Mouse (Mus musculus): Measurements from ENCODE around the gene Snx25. TPM values are rescaled to one million over a fixed set of nuclear protein-coding genes. Genes with fewer than 3 reads are reported as not detected.

The Snx25 gene
- polyA plus RNA-seq, 1 experiment: 0.38 TPM

DNA sequence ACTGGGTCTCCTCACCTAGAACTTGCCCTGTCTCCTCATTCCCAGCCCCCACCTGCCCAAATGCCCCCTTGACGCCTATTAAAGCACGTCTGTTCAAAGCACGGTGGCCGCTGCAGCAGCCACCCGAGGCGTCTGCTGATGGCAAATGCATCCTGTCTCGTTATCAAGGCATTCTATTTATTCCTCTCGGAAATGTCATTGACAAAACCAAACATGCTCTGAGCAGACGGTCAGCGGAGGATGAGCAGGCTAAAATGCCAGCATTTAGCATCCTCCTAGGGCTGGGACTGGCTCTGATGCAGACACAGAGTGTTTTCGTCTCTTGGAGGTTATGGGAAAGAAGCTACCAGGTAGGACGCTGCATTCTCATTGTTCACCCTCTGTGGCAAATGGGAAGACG lies 111.7 kb downstream of the Snx25 start:
- H3K4me3 ChIP-seq (replicated peaks): no peak overlapping the region

DNA sequence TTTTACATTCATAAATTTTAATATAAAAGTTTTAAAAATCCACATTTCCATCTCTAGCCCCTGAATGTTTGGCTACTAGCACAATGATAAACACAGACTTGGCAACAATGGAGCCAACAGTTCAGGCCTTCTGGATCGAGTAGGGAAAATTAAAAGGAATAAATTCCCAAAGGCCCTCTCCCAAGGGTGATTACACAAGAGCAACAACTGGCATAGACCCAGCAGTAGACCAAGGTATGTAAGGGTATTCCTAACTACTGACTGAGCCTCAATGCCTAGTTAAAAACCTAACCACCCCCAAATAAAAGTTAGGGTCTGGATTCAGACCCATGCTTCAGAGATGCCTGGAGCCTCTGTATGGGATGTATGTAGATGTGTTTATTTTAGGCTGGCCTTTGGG lies 112.3 kb downstream of the Snx25 start:
- Histone ChIP-seq H3K4me3 (replicated peaks) (no peak overlapping the region), H3K36me3 (ENCODE audit: control insufficient read depth) (peaks cover 17% of the 10 kb centered on the region), H3K9me3 (ENCODE audit: control insufficient read depth, low read length) (no peaks in the 10 kb centered on the region), H3K4me1 (ENCODE audit: control insufficient read depth) (no peaks in the 10 kb centered on the region), H3K27me3 (ENCODE audit: control insufficient read depth) (no peaks in the 10 kb centered on the region)
- no peak for TF ChIP-seq GATA1 (IDR thresholded peaks at IDR 0.05; ENCODE audit: low read length)
- TF ChIP-seq TAL1 (IDR thresholded peaks at IDR 0.05; ENCODE audit: low read length): no peak

More for the DNA sequence above, 111.7 kb downstream of the Snx25 start:
- no peaks in the 10 kb centered on the region for H3K27me3 ChIP-seq (ENCODE audit: control insufficient read depth)
- H3K36me3 ChIP-seq (ENCODE audit: control insufficient read depth): peaks cover 16% of the 10 kb centered on the region
- no peaks in the 10 kb centered on the region for H3K9me3 ChIP-seq (ENCODE audit: control insufficient read depth, low read length)
- H3K4me1 ChIP-seq (ENCODE audit: control insufficient read depth): no peaks in the 10 kb centered on the region
- TF ChIP-seq GATA1 (IDR thresholded peaks at IDR 0.05; ENCODE audit: low read length) (no peak), TAL1 (IDR thresholded peaks at IDR 0.05; ENCODE audit: low read length) (no peak)

DNA sequence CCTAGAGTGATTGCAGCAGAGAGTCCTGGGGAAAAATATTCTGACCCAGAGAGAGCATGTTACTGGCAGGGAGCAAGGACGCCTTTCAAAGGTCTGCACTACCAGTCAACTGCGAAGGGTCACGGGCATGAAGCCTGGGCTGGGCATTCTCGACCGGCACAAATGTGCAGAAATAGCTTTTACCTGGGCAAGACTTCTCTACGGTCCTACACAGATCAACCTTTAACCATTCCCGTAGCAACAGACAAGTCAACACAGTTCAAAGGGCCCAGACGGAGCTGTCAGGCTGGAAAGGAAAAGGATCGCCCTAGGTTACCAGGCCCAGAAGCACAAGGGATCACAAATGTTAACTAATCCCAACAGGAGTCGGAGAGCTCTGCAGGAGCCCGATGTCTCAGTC lies 115.7 kb downstream of the Snx25 start:
- Histone ChIP-seq H3K4me1 (ENCODE audit: control insufficient read depth) (no peaks in the 10 kb centered on the region), H3K36me3 (ENCODE audit: control insufficient read depth) (peaks cover 17% of the 10 kb centered on the region), H3K4me3 (replicated peaks) (no peak overlapping the region), H3K27me3 (ENCODE audit: control insufficient read depth) (no peaks in the 10 kb centered on the region), H3K9me3 (ENCODE audit: control insufficient read depth, low read length) (no peaks in the 10 kb centered on the region)
- TF ChIP-seq TAL1 (IDR thresholded peaks at IDR 0.05; ENCODE audit: low read length) (no peak), GATA1 (IDR thresholded peaks at IDR 0.05; ENCODE audit: low read length) (no peak)

DNA sequence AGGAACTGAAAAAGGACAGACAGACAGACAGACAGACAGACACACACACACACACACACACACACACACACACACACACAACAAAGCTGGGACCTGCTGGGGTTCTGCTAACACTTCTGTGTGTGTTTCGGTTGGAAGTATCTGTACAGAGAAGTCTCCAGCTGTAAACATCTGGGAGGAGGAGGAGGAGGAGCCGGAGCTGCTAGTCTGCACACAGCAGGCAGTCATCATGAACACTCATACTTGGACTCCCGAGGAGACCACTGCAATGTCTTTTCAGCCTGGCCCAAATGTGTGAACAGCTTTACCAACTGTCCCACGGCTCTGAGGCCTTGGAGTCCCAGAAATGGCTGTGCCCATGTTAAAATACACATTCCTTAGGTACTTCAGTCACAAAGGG lies 127.6 kb downstream of the Snx25 start:
- Histone ChIP-seq H3K4me1 (ENCODE audit: control insufficient read depth) (no peaks in the 10 kb centered on the region), H3K27me3 (ENCODE audit: control insufficient read depth) (no peaks in the 10 kb centered on the region), H3K36me3 (ENCODE audit: control insufficient read depth) (no peaks in the 10 kb centered on the region), H3K9me3 (ENCODE audit: control insufficient read depth, low read length) (no peaks in the 10 kb centered on the region), H3K4me3 (replicated peaks) (no peak overlapping the region)
- TF ChIP-seq GATA1 (IDR thresholded peaks at IDR 0.05; ENCODE audit: low read length) (no peak), TAL1 (IDR thresholded peaks at IDR 0.05; ENCODE audit: low read length) (no peak)

DNA sequence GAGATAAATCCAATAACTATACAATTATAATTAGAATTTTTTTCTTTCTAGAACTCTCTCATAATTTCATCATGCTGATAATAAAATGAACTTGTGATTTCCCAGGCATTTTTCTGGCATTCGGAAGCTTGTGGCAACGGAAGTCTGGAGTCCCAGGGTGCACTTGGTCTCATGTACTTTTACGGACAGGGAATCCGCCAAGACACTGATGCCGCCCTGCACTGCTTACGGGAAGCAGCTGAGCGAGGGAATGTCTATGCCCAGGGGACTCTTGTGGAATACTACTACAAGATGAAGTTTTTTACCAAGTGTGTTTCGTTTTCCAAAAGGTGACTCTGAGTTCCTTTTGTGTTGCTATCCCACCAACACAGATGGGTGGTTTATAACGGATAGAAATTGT lies 129.2 kb downstream of the Snx25 start:
- Histone ChIP-seq H3K27me3 (ENCODE audit: control insufficient read depth) (no peaks in the 10 kb centered on the region), H3K4me3 (replicated peaks) (no peak overlapping the region), H3K4me1 (ENCODE audit: control insufficient read depth) (no peaks in the 10 kb centered on the region), H3K9me3 (ENCODE audit: control insufficient read depth, low read length) (no peaks in the 10 kb centered on the region), H3K36me3 (ENCODE audit: control insufficient read depth) (no peaks in the 10 kb centered on the region)
- TF ChIP-seq TAL1 (IDR thresholded peaks at IDR 0.05; ENCODE audit: low read length): no peak
- no peak for TF ChIP-seq GATA1 (IDR thresholded peaks at IDR 0.05; ENCODE audit: low read length)

DNA sequence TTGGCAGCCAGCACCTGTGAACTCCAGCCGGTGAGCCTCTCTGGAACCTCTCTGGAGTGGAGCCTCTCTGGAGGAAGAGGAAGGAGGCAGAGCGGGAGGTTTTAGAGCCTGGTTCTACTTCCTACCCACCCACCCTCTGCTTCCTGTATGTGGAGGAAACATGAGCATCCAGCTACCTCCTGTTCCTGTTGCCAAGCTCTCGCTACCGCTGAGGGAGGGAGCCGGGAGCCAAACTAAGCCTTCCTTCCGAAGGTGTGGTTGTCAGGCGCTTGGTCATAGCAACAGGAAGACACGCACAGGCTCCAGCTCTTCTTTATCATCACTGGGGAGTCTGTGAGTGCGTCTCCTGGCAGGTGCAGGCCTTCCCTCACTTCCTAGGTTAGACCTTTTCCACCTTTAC lies 129.8 kb downstream of the Snx25 start:
- no peak for TF ChIP-seq TAL1 (IDR thresholded peaks at IDR 0.05; ENCODE audit: low read length)
- TF ChIP-seq GATA1 (IDR thresholded peaks at IDR 0.05; ENCODE audit: low read length): no peak
- no peaks in the 10 kb centered on the region for H3K9me3 ChIP-seq (ENCODE audit: control insufficient read depth, low read length)
- no peak overlapping the region for H3K4me3 ChIP-seq (replicated peaks)
- no peaks in the 10 kb centered on the region for H3K36me3 ChIP-seq (ENCODE audit: control insufficient read depth)
- H3K27me3 ChIP-seq (ENCODE audit: control insufficient read depth): no peaks in the 10 kb centered on the region
- H3K4me1 ChIP-seq (ENCODE audit: control insufficient read depth): no peaks in the 10 kb centered on the region

DNA sequence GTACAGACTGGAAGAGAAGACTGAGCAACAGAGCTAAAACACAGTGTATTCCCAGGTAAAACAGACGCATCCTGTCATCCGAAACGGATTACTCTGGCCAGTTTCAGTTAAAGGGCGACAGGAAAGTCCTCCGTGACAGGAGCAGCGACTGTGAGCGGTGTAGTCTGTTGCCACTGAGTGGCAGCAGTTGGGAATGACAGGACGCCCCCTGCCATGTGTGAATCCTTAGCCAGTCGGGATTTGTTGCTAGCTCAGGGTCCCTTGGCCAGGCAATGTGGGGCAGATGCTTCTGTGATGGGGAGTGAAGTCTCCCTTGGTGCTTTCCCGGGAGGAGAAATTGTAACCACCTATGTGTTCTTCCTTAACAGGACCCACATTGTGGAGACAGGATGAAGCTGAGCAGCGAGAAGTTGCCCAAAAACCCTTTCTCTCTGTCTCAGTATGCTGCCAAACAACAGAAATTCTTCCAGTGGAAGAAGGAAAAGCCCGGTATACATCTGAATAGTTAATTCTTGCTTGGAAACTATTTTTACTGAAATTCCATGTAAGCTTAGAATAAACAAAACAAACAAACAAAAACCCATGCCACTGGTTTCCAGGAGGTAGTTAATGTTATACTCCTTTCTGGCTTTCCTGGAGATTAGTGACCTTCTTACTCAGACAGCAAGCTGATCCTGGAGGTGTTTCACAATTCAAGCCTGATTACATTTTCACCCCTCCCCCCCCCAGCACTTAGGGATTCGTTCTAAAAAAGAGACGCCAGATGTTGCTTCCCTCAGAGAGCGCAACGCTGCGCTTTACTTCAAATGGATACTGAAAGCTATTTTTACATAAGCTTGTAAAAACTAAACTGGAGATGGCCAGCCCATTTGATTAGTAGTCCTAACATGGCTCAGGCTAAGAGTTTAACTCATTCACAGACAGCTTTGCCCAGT lies 140.9 kb downstream of the Snx25 start:
- Histone ChIP-seq H3K27me3 (ENCODE audit: control insufficient read depth) (peaks cover 8% of the 10 kb centered on the region), H3K9me3 (ENCODE audit: control insufficient read depth, low read length) (no peaks in the 10 kb centered on the region), H3K36me3 (ENCODE audit: control insufficient read depth) (no peaks in the 10 kb centered on the region), H3K4me1 (ENCODE audit: control insufficient read depth) (peaks cover 3% of the 10 kb centered on the region), H3K4me3 (replicated peaks) (no peak overlapping the region)
- TF ChIP-seq TAL1 (IDR thresholded peaks at IDR 0.05; ENCODE audit: low read length) (no peak), GATA1 (IDR thresholded peaks at IDR 0.05; ENCODE audit: low read length) (no peak)

DNA sequence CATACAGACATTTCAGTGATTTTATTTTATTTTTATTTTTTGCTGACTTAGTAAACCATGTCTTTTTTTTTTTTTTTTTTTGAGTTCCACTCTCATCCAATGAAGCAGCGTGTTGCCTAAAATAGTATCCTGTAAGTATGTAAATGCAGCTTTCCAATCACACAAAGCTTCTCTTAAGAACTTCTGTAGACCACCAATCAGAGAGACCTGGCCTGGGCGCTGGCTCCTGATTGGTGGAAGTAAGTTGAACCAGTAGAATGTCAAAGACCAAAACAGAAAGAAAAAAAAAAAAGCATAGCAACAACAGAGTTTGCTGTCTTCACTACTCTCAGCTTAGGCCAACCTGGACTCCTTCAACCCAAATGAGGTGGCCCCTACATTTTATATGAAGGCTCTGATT lies 141.7 kb downstream of the Snx25 start:
- Histone ChIP-seq H3K4me3 (replicated peaks) (no peak overlapping the region), H3K4me1 (ENCODE audit: control insufficient read depth) (peaks cover 3% of the 10 kb centered on the region), H3K9me3 (ENCODE audit: control insufficient read depth, low read length) (no peaks in the 10 kb centered on the region), H3K27me3 (ENCODE audit: control insufficient read depth) (peaks cover 8% of the 10 kb centered on the region), H3K36me3 (ENCODE audit: control insufficient read depth) (no peaks in the 10 kb centered on the region)
- no peak for TF ChIP-seq GATA1 (IDR thresholded peaks at IDR 0.05; ENCODE audit: low read length)
- no peak for TF ChIP-seq TAL1 (IDR thresholded peaks at IDR 0.05; ENCODE audit: low read length)

DNA sequence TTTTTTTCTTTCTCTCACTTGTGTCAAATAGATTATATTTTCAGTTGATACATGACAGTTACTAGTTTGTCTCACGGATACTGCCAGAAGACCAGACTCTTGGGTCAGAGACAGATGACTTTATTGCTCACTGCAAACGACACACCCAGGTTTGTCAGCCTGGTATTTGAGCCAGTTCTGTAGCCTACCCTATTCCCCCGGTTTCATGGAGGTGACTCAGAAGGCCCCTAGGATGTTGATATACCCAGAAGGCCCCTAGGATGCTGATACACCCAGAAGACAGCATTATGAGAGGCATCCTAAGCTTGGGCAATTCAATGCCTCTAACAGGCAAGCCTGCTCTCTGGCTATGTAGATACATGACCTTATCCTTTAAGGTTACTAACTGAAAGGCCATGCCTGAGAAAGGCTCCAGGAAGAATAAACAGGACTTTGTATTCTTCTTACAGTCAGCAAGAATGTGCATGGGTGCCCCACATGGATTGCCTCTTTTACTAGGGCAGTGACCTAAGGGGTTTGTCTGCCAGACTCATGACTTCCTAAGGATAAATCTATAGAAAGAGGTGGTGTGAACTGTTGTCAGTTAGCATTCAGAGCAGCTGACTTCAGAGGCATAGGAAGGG lies 144.8 kb downstream of the Snx25 start:
- Histone ChIP-seq H3K36me3 (ENCODE audit: control insufficient read depth) (no peaks in the 10 kb centered on the region), H3K9me3 (ENCODE audit: control insufficient read depth, low read length) (no peaks in the 10 kb centered on the region), H3K4me3 (replicated peaks) (no peak overlapping the region), H3K4me1 (ENCODE audit: control insufficient read depth) (peaks cover 3% of the 10 kb centered on the region), H3K27me3 (ENCODE audit: control insufficient read depth) (peaks cover 8% of the 10 kb centered on the region)
- TF ChIP-seq GATA1 (IDR thresholded peaks at IDR 0.05; ENCODE audit: low read length) (no peak), TAL1 (IDR thresholded peaks at IDR 0.05; ENCODE audit: low read length) (no peak)
